Mouse (Mus musculus): ENCODE results near the gene Lrrc46. TPM values are rescaled to one million over a fixed set of nuclear protein-coding genes. Genes with fewer than 3 reads are reported as not detected.
A peak's percentile ranks its signal among the peaks of the same experiment; 100 is the strongest.

The Lrrc46 gene
- total RNA-seq, 2 experiments from 2014 or later, result not detected

- Histone ChIP-seq H3K27ac (no peak overlapping the region), H3K4me3 (no peak overlapping the region)
- intact Hi-C loops (cut with DNase I), result no loop called here
- DNase-seq, result no peak
- no peak for TF ChIP-seq CTCF (IDR thresholded peaks at IDR 0.05)
Observed at GRCm38 (mm10) chr11:97066656-97067360, 25.6 kb upstream of the Lrrc46 start.

- DNase-seq, result no peak
- Histone ChIP-seq H3K27ac (no peak overlapping the region), H3K4me3 (no peak overlapping the region)
- intact Hi-C loops (cut with DNase I), result no loop called here
- TF ChIP-seq CTCF (IDR thresholded peaks at IDR 0.05), result no peak
Observed at GRCm38 (mm10) chr11:97065538-97066295, 24.5 kb upstream of the Lrrc46 start.

GRCm38 (mm10) chr11:97063921-97064295 is 22.7 kb upstream of the Lrrc46 start:
- peak; percentile 30; the same call in 1 of the 2 replicates for TF ChIP-seq CTCF (IDR thresholded peaks at IDR 0.05)
- H3K4me3 ChIP-seq, result no peak overlapping the region
- intact Hi-C loops (cut with DNase I), result no loop called here
- DNase-seq, result no peak
- H3K27ac ChIP-seq, result no peak overlapping the region

DNA sequence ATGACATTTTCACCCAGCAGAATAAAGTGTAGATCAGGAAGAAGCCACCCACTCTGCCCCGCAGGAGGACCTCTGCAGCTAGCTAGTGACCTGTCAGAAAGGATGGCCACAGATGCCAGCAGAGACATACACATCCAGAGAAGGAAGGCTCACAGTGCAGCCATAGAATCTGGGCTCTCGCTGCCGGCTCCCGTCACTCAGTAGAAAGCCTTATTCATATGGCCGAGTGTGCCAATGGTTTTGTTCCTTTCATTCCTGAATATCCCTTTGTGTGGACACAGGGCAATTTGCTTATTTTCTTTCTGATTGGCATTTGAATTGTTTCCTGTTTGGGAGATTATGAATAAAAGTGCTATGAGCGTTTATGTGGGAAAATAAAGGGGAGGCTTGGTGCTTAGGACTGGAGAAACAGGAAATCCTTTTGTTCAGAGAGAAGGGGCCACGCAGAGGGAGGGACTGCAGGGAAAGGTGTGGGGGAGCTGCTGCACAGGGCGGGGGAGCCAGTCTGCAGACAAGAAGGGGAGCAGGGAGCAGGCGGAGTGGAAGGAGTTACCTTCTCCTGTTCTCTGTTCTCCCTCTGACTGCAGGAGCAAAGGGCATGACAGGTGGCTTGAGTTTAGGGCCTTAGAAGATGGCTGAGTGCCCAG is 22.2 kb upstream of the Lrrc46 start:
- TF ChIP-seq CTCF (IDR thresholded peaks at IDR 0.05), result no peak
- intact Hi-C loops (cut with DNase I), result no loop called here
- Histone ChIP-seq H3K27ac (no peak overlapping the region), H3K4me3 (no peak overlapping the region)
- no peak for DNase-seq

GRCm38 (mm10) chr11:97052219-97052646 is 11.0 kb upstream of the Lrrc46 start:
- H3K27ac ChIP-seq, result no peak overlapping the region
- no peak for DNase-seq
- intact Hi-C loops (cut with DNase I), result no loop called here
- no peak for TF ChIP-seq CTCF (IDR thresholded peaks at IDR 0.05)
- peak overlapping the region; percentile 75 for H3K4me3 ChIP-seq

- Histone ChIP-seq H3K4me3 (peak overlapping the region; percentile 75), H3K27ac (peak overlapping the region; percentile 85)
- DNase-seq, result no peak
- TF ChIP-seq CTCF (IDR thresholded peaks at IDR 0.05), result no peak
- intact Hi-C loops (cut with DNase I), result no loop called here
Observed at GRCm38 (mm10) chr11:97050944-97051586, 9.9 kb upstream of the Lrrc46 start.

- peak; percentile 83 for DNase-seq
- TF ChIP-seq CTCF (IDR thresholded peaks at IDR 0.05), result peak; percentile 30; the same call in 1 of the 2 replicates
- Histone ChIP-seq H3K27ac (peak within 1 kb of the TSS; percentile 85), H3K4me3 (peak within 1 kb of the TSS; percentile 75)
- intact Hi-C loops (cut with DNase I), result no loop called here
Observed at GRCm38 (mm10) chr11:97050216-97050943, 9.2 kb upstream of the Lrrc46 start, which contains the start of gene Osbpl7. Gene Osbpl7, plus strand, starts transcription at chr11:97050628.

DNA sequence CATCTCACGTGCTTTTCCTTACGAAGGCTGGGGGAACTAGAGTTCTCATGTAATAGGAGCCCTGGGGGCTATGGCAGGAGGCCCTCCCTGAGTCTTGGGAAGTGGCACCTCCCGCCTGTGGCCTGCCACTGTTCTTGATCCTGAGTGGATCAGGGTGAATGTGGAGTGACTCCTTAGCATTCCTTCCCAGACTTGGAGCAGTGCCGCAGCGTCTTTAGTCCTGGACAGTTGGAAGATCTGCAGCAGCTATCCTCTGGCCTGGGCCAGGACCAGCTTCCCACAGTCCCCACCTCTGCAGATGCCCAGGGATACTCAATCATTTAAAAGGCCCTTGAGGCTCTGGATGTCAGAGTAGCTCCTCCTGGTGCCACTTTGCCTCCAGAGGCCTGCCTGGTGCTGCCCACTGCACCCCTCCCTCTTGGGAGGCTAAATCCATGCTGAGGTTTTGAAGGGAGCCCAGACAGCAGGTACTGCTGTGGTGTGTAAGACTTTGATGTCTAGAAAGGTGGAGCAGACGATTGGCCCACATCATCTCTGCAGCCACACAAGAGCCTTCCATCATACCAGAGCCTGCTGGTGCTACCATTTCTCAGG is 8.4 kb upstream of the Lrrc46 start:
- H3K4me3 ChIP-seq, result no peak overlapping the region
- TF ChIP-seq CTCF (IDR thresholded peaks at IDR 0.05), result no peak
- peak overlapping the region; percentile 85; the same call in 1 of the 2 replicates for H3K27ac ChIP-seq
- no peak for DNase-seq
- intact Hi-C loops (cut with DNase I), result no loop called here

GRCm38 (mm10) chr11:97048090-97048650 is 7.0 kb upstream of the Lrrc46 start:
- intact Hi-C loops (cut with DNase I), result no loop called here
- Histone ChIP-seq H3K27ac (no peak overlapping the region), H3K4me3 (no peak overlapping the region)
- no peak for DNase-seq
- no peak for TF ChIP-seq CTCF (IDR thresholded peaks at IDR 0.05)

DNA sequence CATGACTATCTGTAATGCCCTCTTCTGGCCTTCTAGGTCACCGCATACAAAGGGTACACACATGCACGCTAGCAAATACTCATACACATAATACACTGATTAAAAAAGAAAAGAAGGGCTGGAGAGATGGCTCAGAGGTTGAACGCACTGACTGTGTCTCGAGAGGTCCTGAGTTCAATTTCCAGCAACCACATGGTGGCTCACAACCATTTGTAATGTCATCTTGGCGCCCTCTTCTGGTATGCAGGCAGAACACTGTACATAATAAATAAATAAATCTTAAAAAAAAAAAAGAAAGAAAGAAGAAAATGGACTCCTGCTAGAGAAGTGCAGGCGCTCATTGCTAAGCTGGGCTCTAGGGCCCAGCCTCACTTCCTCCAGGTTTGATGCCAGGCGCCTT is 4.7 kb upstream of the Lrrc46 start:
- Histone ChIP-seq H3K27ac (no peak overlapping the region), H3K4me3 (no peak overlapping the region)
- peak; percentile 37 for TF ChIP-seq CTCF (IDR thresholded peaks at IDR 0.05)
- DNase-seq, result no peak
- intact Hi-C loops (cut with DNase I), result no loop called here

DNA sequence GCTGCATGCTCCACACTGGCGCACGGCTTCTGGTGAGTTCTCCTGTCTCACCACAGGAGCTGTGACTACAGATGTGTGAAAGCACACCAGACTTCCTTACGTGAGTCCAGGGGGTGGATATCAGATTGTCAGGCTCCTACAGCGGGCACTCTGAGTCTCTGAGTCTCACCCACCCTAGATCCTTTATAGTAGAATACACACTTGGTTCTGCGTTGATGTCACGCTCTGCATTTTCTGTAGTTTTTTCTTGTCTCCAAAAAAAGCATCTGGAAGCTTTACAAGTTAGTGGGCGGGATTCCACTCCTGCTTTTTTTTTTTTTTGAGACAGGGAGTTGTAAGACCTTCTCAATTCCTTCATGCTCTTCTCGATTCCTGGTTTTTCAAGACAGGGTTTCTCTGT is 3.7 kb upstream of the Lrrc46 start:
- H3K27ac ChIP-seq, result no peak overlapping the region
- intact Hi-C loops (cut with DNase I), result no loop called here

More for the DNA sequence above, 3.7 kb upstream of the Lrrc46 start:
- H3K4me3 ChIP-seq, result no peak overlapping the region
- DNase-seq, result no peak
- no peak for TF ChIP-seq CTCF (IDR thresholded peaks at IDR 0.05)

Measured in gastrocnemius, adult 2 months (tissue).